Mouse (Mus musculus) C2C12 (cell line): ENCODE data around the gene Mtor.

Experiments
- CTCF ChIP-seq: IDR thresholded peaks from one replicate; pipeline ENCODE4 v1.5.1; 2011; ENCODE audit not compliant: control insufficient read depth, insufficient read depth, insufficient read length
- MYOD1 ChIP-seq: IDR thresholded peaks from one replicate; pipeline ENCODE4 v1.6.1; 2011; ENCODE audit warnings: low read depth; ENCODE audit not compliant: control insufficient read depth, insufficient read length
- MYOG ChIP-seq: IDR thresholded peaks from one replicate; pipeline ENCODE4 v1.6.1; 2011; ENCODE audit not compliant: control insufficient read depth, insufficient read length; ENCODE audit errors: extremely low read depth
- USF1 ChIP-seq: IDR thresholded peaks from one replicate; pipeline ENCODE4 v1.6.1; 2011; ENCODE audit warnings: low read depth, mild to moderate bottlenecking, control low read depth, moderate library complexity

GRCm38 (mm10) chr4:148471363-148471806 lies 23.0 kb downstream of the Mtor start:
- TF ChIP-seq USF1 (no peak), CTCF (no peak), MYOG (no peak), MYOD1 (no peak)
